Mouse (Mus musculus) thymus, postnatal 14 days (tissue): ENCODE measurements around the gene Inha.

ENCODE experiments used
- DNase-seq: peaks from one replicate; pipeline ENCODE4 v3.0.0; 2021

Gene Inha

GRCm38 (mm10) chr1:75521321-75522031 lies 14.6 kb downstream of the Inha start, which contains the start of gene Stk11ip:
Gene Stk11ip, plus strand, starts transcription at chr1:75521529.
- DNase-seq: peak; percentile 91

- no peak for DNase-seq
These were observed 17.8 kb downstream of the Inha start for GRCm38 (mm10) chr1:75524679-75525078.

DNA sequence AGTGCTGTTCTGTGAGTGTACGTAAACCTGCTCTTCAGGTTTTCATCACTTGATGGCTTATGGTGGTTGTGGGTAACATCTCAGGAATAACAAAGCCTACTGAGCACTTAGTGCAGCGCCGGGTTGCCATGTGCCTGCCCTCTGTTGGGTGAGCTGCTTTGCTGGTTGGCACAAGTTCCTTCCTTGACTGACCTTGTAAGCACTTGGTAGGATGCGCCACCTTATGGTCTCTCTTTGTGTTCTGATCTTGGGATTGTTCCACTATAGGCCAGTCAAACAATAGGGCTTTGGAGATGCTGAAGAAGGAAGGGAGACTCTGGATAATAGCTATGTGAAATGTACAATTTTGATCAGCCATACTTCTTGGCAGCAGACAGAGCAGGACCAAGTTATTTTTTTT lies 23.7 kb downstream of the Inha start:
- DNase-seq: no peak

DNA sequence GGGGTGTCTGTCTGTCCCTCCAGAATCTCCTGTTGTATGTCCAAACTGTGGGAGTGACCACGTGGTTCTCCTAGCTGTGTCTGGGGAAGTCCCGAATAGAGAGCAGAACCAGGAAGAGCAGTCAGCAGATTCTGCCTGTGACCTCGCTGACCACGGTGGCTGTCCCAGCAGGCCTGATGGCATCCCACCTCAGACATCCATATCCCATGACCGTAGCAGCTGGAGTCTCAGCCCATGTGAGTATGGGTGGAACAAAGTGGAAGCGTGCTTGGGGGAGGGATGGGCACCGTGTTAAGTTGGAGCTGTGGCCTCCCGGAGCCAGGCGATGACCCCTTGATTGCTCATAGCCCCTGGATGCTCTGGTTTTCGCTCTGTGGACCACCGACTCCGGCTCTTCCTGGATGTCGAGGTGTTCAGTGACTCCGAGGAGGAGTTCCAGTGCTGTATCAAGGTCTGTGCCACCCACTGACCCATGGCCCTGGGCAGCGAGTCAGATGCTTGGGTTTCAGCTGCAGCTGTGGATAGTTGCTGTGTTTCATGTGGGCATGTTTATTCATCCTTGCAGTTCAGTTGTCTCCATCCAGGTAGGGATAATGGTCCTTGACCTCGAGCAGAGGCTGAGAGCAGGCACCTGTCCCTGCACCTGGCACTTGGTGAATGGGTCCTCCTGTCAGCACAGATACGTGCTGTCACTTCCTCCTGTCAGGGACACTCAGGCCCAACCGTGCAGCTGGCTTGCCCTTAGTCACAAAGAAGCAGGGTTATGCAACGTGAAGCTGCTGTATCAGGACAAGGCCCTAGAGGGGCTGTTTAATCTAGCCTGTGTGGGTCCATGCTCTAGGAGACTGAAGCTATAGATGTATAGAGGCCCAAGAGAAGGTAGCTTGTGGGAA lies 25.6 kb downstream of the Inha start:
- no peak for DNase-seq

- no peak for DNase-seq
These were observed 26.7 kb downstream of the Inha start for GRCm38 (mm10) chr1:75533325-75534252.

DNA sequence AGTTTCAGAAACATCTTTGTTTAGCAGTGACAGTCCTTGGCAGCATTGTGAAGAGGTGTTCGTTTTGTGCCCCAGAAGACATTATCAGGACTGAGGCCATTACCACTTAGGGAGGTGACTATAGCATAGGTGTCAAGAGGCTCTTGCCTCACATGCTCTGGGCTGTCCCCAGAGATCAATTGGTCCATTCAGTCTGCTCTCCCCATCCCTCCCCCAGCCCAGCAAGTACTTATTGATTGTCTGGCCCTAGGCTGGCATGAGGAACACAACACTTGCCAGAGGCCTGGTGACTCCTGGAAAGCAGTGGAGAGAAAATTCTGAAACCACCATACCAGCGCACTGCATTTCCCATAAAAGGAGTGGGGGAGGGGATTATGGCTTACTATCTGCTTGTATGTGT lies 30.7 kb downstream of the Inha start:
- no peak for DNase-seq

DNA sequence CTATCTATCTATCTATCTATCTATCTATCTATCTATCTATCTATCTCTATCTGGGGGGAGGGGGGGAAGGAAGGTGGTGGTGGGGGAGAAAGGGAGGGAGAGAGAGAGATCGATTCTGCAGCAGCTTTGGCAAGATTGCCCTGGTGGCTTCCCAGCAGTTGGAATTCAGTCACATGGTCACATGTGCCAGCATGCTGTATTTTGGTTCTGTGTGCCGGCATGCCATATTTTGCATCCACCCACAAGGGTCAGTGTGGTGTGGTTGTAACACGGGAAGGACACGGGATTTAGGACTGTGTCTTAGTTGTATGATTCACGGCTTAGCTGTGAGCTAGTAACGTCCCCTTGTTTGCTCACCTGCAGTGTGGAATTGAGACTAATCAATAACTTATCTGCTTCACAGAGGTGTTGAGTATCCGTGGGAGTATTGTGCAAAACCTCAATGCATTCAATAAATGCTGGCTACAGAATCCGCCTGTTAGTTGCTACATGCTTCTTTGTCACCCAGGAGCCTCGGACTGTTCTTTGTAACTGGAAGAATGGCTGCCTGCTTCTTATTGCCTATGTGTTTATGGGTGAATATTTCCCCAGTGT lies 31.8 kb downstream of the Inha start:
- no peak for DNase-seq

GRCm38 (mm10) chr1:75541496-75541895 lies 34.6 kb downstream of the Inha start:
- no peak for DNase-seq

DNA sequence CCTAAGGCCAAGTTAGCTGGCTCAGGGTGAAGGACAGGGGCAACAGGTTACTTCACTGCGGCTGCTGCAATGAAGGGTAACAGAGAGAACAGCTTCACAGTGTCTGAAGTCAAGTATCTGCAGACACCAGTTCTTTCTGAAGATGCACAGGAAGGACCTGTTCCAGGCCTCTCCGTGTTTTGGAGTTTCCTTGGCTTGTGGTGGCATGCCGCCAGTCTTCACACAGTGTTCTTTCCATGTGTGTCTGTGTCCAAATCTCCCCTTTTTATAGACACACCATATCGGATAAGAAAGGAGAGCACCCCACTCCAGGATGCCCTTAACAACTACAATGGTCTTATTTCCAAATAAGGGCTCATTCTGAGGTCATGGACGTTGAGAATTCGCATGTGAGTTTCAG lies 37.5 kb downstream of the Inha start:
- DNase-seq: no peak

DNA sequence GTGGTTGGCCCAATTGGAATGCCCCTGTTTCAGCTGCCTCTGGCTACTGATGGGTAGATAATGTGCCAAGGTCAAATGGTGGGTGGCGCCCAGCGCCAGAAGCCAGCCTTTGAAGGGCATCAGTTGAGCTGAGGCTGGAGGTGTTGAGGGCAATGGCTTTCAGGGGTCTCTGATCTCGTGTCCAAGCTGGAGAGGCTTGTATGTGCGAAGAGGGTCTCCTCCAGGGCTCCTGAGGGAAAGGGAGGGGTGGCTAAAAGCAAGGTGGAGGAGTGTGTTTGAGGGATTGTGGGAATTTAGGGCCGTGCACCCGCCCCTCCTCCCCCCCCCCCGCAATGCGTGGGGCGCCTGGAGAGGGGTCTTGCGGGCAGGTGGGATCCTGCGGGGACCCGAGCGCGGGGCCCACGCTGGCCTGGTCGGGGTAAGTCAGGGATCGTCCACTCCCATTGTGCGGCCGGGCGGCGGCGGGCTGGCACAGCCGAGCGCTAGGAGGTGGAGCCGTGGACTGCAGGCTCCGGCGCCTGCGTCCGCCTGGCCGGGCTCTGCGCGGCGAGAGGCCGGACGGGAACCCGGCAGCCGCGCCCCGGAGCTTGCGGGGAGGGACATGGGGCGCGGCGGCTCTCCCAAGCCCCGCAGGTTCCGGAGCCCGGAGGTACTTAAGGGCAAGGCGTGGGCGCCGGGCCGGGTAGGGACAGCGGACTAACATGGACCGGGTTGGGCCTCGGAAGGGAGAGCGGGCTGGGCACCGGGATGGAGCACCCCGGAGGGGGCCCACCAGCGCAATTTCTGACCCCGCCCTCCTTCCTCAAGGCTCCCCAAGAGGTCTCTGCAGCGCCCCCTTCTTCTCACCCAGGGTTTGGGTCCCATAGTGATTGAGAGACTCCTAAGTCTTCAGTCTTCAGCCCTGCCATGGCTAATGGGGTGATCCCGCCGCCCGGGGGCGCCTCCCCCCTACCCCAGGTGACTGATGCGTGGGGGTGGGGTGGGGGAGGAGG lies 39.4 kb downstream of the Inha start, which contains the start of gene Slc4a3:
TSS of gene Slc4a3 (plus strand) at position 302 of the 992 bp plus-strand sequence.
- no peak for DNase-seq

DNA sequence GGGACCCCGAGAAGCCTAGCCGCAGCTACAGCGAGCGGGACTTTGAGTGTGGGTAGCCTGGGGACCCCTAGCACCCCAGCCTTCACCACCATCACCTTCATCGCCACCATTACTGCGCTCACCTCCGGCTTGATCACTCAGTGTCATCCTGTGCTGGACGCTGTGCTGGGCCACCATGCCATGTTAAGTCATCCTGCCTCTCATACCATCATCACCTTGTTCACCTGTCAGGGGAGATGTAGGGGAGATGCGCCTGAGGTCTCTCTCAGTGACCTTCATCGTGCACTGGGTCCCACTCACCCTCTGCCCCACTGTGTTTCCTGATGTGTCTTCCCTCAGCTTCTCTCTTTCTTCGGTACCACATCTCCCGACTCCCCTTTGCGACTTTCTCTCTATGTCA lies 40.5 kb downstream of the Inha start:
- DNase-seq: no peak

GRCm38 (mm10) chr1:75548083-75548482 lies 41.2 kb downstream of the Inha start:
- DNase-seq: no peak

DNA sequence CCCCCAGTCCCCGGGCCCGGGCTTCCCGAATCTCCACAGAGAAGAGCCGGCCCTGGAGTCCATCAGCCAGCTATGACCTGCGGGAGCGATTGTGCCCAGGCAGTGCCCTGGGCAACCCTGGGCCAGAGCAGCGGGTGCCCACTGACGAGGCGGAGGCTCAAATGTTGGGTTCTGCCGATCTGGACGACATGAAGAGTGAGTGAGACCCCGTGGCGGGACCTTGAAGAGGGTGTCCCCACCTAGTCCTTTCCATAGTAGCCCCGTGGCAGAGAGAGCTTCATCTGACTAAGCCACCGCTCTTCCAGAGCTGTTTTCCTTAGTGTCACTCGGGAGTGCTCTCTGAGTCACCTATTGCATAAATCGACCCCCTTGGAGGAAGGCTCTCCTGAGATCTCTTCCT lies 42.0 kb downstream of the Inha start:
- DNase-seq: no peak

- DNase-seq: no peak
These were observed 42.7 kb downstream of the Inha start for GRCm38 (mm10) chr1:75549289-75550279.

- no peak for DNase-seq
These were observed 43.7 kb downstream of the Inha start for GRCm38 (mm10) chr1:75550586-75550985.

DNA sequence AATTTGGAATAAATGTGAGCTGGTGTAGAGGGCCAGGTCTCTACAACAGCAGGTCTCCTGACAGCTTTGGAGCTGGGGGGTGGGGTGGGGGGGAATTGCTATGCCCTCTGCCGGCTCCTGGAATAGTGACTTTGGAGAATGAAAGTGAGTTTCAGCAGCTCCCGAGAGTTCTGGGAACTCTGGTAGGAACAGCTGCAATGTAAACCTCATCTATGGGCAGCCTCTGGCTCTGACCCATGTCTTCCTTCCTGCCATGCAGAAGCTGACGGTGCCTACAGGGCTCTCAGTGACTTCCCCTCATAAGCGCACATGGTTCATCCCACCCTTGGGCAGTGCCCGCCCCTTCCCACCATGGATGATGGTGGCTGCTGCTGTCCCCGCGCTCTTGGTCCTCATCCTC lies 48.8 kb downstream of the Inha start:
- no peak for DNase-seq

- no peak for DNase-seq
These were observed 49.4 kb downstream of the Inha start for GRCm38 (mm10) chr1:75556143-75556781.

DNA sequence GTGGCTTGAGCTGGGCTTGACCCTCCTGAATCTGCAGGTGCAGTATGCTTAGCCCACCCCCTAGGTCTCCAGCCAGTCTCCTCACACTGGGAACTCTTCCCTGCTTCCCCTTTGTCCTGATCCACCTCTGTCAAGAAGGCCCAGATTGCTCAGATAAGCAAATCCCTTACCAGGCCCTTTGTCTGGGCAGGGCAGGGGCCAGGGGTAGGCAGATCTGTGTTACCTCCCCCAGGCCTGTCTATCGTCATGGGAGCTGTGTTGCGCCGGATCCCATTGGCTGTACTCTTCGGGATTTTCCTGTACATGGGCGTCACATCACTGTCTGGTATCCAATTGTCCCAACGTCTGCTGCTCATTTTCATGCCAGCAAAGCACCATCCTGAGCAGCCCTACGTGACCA lies 50.2 kb downstream of the Inha start:
- no peak for DNase-seq

GRCm38 (mm10) chr1:75558388-75559178 lies 51.7 kb downstream of the Inha start:
- DNase-seq: no peak
